Mouse (Mus musculus) naive thymus-derived CD4-positive, alpha-beta T cell, adult 2 months (primary cell): Measurements from ENCODE around the gene Rtn4rl2.

Experiments used
- DNase-seq: peaks from one replicate; pipeline ENCODE4 v3.0.0-alpha.2; 2011; ENCODE audit warnings: low read depth

Rtn4rl2 gene

DNA sequence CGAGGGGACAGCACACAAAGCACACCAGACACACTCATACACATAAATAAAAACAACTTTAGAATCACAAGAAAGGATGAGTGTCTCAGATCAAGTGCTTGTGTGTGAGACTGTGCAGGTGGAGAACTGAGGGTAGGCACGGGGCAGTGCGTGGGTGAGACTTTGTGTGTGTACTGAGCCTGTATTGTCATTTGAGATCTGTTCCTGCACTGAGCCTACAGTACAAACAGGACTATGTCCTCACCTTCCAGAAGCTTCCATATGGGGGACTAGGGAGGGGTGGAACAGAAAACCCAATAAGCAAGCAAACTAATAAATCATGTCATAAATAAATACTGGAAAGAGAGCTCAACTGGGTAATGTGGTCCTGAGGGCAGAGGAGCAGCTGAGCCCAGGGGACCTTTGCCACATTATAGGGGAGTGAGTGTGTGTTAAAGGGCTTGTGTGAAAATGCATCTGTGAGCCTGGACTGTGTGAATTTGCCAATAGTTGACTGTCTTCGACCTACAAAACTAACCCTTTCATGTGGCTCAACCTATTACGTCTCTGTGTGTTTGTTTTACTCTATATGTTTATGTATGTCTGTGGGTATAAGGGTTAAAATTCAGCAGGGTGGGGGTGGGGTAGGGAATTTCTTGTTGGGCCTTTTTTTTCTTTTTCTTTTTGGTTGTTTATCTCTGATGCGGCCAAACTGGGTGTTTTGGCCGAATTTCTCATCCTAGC is 35.9 kb downstream of the Rtn4rl2 start:
- no peak for DNase-seq

DNA sequence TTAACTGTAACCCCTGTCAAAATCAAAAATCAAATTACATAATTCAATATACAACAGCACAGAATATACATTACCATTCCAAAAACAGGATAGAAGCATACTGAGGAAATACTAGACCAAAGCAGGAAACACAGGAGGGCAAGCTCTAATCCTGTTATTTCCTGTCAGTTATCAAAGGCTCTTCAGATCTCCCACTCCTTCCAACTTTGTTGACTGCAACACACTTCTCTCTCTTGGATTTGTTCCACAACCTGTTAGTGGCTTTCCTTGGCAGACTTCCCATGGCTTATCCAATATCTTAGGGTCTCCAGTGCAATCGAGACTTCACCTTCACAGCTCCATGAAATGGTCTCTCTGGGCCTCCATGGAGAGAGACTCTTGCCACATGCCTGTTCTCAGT is 41.3 kb downstream of the Rtn4rl2 start:
- no peak for DNase-seq

DNA sequence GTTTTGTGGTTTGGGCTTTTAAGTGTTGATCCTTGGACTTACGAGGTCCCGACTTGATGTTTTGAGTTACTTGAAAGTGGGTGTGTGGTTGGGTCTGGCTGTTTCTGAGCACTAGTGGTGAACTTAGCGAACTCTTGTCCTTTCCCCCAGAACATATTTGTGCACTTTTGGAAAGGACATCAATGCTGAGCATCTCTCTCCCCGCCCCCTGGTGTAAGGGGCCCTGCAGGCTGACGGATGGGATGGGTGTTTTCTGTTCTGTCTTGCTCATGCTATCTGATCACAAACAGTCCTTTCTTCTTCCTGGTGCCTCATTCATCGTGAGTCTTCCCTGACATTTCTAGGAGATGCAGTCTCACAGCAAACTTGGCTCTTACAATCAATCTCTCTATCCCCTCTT is 42.9 kb downstream of the Rtn4rl2 start:
- no peak for DNase-seq

DNA sequence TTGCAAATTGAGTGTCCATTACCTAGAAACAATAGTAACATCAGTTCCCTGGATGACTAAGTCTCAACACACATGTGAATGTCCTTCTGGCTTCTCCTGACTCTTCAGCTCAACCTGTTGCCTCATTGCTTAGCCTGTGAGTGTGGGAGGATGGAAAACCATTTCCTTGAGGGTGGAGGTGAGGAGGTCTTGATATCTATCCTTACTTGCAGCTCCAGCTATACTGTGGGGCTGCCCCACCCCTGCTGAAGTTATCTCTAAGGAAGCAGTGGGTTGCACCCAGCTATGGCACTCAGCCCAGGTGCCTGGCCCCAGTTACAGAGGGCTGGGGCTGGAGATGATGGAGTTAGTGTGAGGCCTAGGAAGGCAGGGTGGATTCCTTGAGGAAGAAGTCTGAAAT is 44.6 kb downstream of the Rtn4rl2 start:
- DNase-seq: no peak

DNA sequence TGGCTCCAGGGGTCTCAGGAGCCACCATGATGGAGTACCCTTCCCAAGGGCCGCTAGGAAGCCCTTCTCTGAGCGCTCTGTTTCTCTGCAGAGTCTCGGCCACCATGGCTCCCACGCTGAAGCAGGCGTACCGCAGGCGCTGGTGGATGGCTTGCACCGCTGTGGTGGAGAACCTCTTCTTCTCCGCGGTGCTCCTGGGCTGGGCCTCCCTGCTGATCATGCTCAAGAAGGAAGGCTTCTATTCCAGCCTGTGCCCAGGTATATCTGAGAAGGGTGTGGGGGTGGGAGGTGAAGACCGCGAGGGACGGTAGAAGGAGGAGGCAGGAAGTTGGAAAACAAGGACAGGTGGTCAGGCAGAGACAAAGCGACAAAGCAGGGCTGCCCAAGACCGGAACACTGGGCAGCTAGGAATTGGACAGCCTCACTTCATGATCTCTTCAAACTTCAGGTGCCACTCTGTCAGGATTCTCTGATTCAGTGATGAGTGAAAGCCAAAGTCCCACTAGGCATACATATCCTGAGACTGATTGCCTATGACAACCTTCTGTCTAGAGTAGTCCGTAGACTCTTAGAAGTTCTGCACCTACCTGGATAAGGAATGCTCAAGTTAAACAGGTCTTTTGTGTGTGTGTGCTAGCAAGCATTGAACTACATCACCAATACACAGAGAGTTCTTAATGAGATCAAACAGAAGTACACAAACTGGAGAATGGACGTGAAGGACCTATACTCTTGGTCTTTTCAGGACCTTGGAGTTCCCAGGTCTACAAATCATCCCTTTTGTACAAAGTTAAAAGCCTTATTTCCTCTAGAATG is 45.6 kb downstream of the Rtn4rl2 start:
- DNase-seq: no peak

DNA sequence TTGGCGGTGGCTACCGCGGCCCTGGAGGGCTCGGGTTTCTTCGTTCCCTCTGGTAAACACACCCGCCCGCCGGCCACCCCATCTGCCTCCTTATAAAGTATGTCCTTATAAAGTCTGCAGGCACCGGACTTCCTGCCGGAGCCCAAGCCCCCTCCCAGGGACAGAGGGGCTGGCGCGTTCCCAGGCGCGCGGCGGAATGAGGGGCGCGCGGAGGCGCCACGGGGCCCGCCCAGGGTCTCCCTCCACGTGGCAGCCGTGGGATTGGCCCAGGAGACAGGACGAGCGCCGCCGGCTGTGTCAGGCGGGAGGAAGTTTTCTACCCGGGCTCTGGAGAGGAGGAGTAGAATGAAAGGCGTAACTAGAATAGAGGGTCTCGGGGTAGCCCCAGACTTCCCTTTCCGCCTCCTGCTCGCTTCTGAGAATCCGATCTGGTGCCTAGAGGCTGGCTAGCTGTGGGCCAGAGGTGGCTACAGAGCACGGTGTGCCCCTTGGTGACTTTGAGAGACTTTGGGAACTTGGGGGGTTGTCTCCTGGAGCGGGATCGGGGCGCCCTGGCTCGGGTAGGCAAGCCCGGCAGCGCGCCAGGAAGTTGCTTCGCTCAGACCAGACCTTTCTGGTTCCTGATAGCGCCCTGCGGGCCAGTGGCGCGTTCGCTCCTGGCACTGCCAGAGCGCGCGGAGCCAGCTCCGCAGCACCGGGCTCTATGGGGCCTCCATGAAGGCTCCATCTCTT is 46.3 kb downstream of the Rtn4rl2 start:
- DNase-seq: peak; percentile 42

DNA sequence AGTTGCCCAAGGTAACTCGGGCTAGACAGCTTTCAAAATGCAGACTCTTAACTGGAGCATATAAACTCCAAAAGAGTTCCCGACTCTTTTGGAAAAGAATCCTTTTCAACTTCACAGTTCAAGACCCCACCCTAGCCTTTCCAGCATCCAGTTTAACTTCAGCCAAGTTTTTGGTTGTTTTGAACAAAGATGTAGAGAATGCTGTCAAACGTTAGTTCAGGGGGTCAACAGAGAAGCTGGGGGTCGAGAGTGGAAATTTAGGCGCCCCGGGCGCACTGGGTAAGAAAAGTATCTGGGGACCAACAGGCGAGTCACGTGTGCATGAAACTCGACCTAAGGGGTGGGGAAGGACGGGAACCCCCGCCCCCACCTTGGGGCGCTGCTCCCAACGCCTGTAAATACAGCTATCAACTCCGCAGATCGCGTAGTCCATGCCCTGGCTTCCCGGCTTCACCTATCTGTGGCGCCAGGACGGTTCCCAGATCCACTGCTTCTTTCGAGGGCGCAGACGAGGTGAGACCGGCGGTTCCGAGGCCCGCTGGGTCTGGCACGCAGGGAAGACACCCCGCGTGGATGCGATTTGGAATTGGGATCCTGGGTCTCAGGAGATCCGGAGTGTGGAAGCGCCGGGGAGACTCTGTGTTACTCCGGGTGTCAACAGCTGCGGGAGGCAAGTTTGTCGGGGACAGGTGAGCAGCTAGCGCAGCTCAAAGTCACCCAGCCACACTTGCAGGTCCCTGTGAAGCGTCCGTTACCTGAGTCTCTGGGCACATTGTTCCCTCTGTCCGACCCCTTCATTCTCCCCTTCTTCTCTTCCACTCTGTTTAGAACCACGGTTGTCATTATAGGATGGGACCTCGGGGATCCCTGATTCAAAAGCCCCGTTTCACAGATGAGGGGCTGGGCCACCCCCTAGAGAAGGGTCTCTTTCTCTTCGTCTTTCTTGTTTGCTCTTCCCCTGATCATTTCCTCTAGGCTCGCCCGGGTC is 47.2 kb downstream of the Rtn4rl2 start:
- peak; percentile 22 for DNase-seq

DNA sequence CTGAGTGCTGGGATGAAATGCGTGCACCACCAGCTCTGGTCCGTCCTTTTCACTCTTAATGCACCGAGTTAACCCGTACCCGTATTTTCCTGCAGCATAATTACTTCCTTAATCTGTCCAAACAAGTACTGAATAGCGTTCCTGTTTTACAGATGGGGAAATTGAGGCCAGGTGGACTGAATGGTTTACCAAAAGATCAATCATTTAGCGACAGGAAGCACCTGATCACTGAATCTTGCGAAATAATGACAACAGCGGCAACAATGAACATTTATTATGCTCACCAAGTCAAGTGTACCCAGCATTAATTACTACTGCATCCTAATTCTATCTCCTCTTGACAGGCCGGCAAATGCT is 47.9 kb downstream of the Rtn4rl2 start, which contains the start of gene Slc43a1:
Slc43a1 (plus strand) TSS at position 258 of the 357 bp plus-strand sequence.
- DNase-seq: no peak

DNA sequence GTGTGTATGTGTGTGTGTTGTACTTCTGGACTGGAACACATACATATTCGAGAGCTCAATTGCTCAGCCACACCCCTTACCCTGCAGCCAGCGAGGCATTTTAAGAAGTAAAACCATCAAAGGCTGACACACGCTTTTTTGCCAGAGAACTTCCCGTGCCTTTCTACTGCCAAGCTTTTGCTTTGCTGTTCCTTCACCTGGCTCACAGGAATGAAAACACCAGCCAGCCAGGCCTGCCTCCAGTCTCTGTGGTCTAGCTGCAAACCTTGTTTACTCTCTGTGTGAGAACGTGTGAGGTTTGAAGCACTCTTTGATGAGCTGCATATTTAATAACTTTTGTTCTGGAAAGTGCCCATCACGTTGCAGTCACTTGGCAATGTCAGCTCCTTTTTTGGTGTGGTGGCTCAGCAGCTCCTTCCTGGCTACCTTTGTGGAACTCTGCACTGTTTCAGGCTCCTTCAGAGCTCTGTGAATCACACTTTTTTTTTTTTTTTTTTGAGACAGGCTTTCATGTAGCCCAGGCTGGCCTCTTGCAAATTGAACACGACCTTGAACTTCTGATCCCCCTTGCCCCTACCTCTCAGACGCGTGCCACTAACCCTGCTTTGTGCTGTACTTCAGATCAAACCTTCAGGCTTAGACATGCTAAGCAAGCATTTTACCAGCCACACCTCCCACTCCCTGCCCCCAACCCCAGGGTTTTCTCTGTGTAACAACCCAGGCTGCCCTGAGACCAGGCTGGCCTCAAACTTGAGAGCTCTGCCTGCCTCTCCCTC is 48.5 kb downstream of the Rtn4rl2 start:
- DNase-seq: peak; percentile 52

DNA sequence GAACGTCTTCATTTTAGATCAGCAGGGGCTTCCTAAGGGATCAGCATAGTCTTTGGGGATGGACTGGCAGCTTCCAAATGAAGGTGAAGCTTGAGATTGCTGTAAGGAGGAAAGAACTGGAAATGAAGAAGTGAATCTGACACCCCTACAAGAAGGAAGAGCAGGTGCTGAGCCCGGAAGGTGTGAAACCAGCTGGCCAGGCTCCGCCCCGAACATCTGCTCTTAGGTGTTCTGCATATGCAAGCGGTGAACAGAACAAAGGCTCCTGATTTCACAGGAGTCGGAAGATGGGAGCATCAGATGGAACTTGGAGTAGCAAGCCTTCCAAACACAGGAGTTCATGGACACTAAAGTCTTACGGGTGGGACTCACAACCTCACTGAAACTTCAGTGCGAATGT is 49.4 kb downstream of the Rtn4rl2 start:
- no peak for DNase-seq

DNA sequence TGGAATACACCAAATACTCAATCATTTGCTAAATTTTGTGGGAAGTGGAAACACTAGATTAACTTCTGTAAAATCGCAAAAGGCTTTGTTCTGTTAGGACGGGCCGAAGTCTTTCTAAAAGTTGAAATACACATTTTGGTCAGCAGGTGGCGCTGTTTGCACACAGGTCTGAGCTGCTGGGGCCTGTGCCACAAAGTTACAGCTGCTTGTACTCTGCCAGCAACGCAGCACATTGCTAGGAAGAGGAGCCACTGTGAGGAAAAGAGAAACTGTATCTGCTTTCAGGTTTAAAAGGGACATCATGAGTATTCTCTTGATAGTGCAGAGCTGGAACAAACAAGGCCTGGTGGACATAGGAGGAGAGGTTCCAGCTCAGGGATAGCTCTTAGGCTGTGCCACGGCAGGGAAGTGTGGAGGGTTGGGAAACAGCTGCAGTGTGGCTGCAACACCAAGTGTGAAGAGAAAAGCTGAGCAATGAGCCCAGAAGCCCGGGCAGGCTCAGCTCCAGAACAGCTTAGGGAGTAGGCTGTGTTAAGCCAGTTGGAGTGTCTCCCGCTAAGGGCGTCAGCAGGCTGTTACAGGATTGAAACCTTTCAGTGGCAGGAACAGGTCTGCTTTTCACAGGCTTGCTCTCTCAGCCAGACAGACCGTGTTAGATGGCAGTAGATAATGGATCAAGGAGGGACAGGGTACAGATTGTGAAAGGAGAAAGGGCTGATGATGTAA is 54.7 kb downstream of the Rtn4rl2 start:
- DNase-seq: peak; percentile 90

DNA sequence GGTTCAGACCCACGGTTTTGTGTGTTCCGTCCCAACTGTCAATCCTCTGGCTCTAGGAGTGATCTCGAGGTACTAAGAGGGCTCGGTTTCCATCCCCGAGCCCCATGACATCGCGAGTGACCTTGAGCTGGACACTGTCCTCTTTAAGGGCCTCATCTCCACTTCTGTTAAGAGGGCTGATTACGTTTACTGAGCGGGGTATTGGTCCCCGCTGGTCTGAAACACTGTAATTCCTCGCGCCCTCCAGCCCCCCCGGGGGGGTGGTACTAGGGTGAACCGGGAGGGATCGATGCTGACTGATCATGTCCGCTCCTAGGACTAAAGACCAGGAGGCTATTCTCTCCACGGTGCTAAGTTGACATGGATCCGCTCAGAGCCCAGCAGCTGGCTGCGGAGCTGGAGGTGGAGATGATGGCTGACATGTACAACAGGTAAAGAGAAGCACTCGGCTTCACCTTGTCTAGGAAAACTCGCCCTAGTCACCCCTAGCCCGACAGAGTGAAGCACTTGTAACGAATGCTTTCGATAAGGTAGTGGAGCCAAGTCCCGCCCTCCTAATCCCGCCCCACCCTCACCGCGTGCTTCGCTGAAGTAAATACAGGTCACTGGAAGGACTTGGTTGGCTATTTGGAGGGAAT is 59.1 kb downstream of the Rtn4rl2 start:
- peak; percentile 30 for DNase-seq

DNA sequence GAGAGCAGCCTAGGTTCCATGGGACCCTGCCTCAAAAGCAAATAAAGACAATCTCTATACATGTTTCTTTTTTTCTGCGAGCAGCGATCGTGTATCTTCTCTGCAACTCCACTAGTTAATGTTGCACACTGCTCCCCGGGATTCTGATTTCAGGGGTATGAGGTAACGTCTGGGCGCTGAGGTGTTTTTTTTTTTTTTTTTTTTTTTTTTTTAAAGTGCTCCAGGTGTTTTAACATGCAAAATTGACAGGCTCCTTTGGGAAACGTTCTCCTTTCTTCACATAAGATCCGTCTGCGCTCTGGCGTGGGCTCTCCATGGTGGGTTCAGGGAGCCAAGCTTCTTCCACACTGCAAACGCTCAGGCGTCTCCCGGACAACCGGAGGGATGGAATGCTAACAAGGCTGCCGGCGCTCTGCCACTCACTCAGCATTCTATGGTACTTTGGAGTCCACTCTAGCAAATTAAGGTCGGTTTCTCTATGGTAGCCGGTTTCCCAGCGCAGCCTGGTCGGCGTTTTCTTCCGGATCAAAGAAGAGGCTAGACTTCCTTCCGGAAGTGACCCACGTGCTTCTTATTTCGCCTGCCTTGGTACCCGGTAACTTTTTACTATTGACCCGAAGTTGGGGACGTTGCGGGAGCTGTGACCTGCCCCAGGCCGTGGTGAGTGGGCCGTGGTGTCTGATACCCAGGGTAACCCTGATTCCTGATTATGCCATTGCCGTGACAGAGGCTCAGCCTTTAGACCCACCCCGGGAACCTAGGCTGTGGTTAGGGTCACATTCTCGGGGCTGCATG is 59.8 kb downstream of the Rtn4rl2 start, which contains the start of gene Timm10:
Timm10 (plus strand) TSS at position 510 of the 795 bp plus-strand sequence.
- DNase-seq: peak; percentile 79

DNA sequence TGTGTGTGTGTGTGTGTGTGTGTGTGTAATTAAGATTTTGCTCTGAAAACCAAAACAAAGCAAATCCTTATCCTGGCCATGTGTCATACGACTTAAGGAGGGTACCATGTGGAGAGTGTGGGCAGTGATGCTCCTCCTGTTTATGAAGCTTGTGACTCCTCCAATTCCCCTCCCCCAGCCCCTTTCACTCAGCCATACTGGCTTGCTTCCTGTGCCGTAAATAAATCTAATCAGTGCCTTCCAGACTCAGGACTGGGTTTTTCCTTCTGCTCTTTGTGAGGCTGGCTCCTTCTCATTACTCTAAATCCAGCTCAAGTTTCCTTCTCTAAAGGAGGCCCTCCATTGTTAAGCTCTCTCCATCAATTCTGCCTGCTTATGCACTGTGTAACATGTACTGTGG is 63.3 kb downstream of the Rtn4rl2 start:
- DNase-seq: no peak

DNA sequence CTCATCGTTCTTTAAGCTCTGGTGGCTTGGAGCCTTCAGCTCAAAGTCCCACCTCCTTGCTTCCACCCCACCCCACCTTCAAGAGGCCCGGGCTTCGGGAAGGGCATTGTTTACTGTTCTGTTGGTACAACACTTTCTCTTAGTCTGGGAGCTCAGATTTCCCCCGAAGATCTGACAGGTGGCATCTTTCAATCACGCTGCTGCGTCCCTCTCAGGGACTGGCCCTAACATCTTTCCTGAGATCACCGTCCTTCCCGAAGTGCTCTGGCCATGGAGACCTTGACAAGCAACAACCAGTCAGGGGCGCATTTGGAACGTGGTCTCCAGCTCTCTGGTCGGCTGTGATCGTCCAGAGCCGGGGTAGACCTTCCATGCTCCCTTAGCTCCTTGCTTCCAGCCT is 64.0 kb downstream of the Rtn4rl2 start, which contains the start of gene Smtnl1:
Smtnl1 (minus strand) TSS at position 101 of the 400 bp plus-strand sequence.
- DNase-seq: no peak
